Mouse (Mus musculus) kidney, postnatal 36 days (tissue): ENCODE results near the gene Anapc16.

ENCODE experiments used
- DNase-seq, 2 experiments: peaks; one replicate each; pipeline ENCODE4 v3.0.0; 2021 to 2022; ENCODE audit warnings: mixed read lengths in 2 of 2

The Anapc16 gene

GRCm38 (mm10) chr10:60002673-60003212 is at the start of gene Anapc16, which contains the start of gene Ascc1:
Anapc16 (minus strand) TSS chr10:60003135.
Ascc1 (plus strand) TSS chr10:60002805.
- DNase-seq: peak; percentile 97 to 98

- no peak for DNase-seq
Measured at GRCm38 (mm10) chr10:60050581-60050980, 47.6 kb upstream of the Anapc16 start.

GRCm38 (mm10) chr10:60046696-60047095 is 43.8 kb upstream of the Anapc16 start:
- peak in 1 of 2 experiments; percentile 20 for DNase-seq

GRCm38 (mm10) chr10:60042350-60042922 is 39.5 kb upstream of the Anapc16 start:
- no peak for DNase-seq

GRCm38 (mm10) chr10:60035744-60036143 is 32.8 kb upstream of the Anapc16 start:
- no peak for DNase-seq

- DNase-seq: no peak
Measured at GRCm38 (mm10) chr10:60034621-60035020, 31.7 kb upstream of the Anapc16 start.

- DNase-seq: no peak
Measured at GRCm38 (mm10) chr10:60033064-60033463, 30.1 kb upstream of the Anapc16 start.

- DNase-seq: no peak
Measured at GRCm38 (mm10) chr10:60032622-60033021, 29.7 kb upstream of the Anapc16 start.

GRCm38 (mm10) chr10:60031985-60032384 is 29.1 kb upstream of the Anapc16 start:
- no peak for DNase-seq

- DNase-seq: no peak
Measured at GRCm38 (mm10) chr10:60031562-60031961, 28.6 kb upstream of the Anapc16 start.

GRCm38 (mm10) chr10:60029387-60029786 is 26.5 kb upstream of the Anapc16 start:
- DNase-seq: peak in 1 of 2 experiments; percentile 25

GRCm38 (mm10) chr10:60028979-60029378 is 26.0 kb upstream of the Anapc16 start:
- peak; percentile 89 to 94 for DNase-seq

GRCm38 (mm10) chr10:60028181-60028580 is 25.2 kb upstream of the Anapc16 start:
- peak in 1 of 2 experiments; percentile 6 for DNase-seq

- no peak for DNase-seq
Measured at GRCm38 (mm10) chr10:60027619-60028084, 24.7 kb upstream of the Anapc16 start.

GRCm38 (mm10) chr10:60026759-60027395 is 23.9 kb upstream of the Anapc16 start:
- DNase-seq: no peak

- DNase-seq: no peak
Measured at GRCm38 (mm10) chr10:60023751-60024150, 20.8 kb upstream of the Anapc16 start.

GRCm38 (mm10) chr10:60019299-60019698 is 16.4 kb upstream of the Anapc16 start:
- DNase-seq: no peak

GRCm38 (mm10) chr10:60016223-60016622 is 13.3 kb upstream of the Anapc16 start:
- no peak for DNase-seq

GRCm38 (mm10) chr10:60009115-60009514 is 6.2 kb upstream of the Anapc16 start:
- DNase-seq: no peak

GRCm38 (mm10) chr10:60005264-60005663 is 2.3 kb upstream of the Anapc16 start:
- DNase-seq: peak in 1 of 2 experiments; percentile 69

GRCm38 (mm10) chr10:60003847-60004246 is 912 bp upstream of the Anapc16 start:
- DNase-seq: no peak

GRCm38 (mm10) chr10:60003213-60003752 is 348 bp upstream of the Anapc16 start:
- DNase-seq: no peak

GRCm38 (mm10) chr10:60002203-60002602 is 732 bp downstream of the Anapc16 start:
- DNase-seq: no peak

- DNase-seq: peak; percentile 30 to 41
Measured at GRCm38 (mm10) chr10:60001663-60002062, 1.3 kb downstream of the Anapc16 start.
